10 mouse cellular contexts compared by ENCODE assay signal in the genomic region with DNA sequence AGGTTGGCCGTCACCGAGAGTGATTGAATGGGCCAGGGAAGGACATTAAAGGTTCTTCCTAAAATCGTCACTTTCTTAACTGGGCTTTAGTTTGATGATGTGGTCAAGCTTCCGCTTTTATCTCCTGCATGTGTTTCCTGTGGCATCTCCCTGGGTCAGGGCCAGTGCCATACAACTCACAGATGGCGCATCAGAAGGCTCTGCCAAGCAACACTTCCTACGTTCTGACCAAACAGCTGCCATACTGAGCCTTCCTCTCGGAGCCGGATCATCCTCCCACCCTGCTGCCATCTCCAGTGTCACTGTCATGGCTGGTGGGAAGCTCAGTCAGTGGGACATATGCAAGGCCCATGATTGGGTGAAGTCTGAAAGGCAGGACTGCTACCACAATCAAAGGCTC. TPM values are rescaled to one million over a fixed set of nuclear protein-coding genes. Genes with fewer than 3 reads are reported as not detected.
DNase-seq lines count a peak whose midpoint lies in the region; ATAC-seq and TF ChIP-seq lines count a peak whose summit lies in the region.
"Had no signal": no experiment of that assay in that cellular context is flagged by ENCODE, and none has a peak within 500 bp of the region (broad histone marks: within the 10 kb centered on the region; RNA-seq: fewer than 3 reads in every experiment).

No protein-coding gene starts in this region.

- H3K27ac ChIP-seq in liver, embryonic 14.5 days: no peak overlapping the region
- H3K27ac ChIP-seq in liver, embryonic 11.5 days (ENCODE audit: low read depth, low read length): no peak overlapping the region
- no peak overlapping the region for H3K27ac ChIP-seq in midbrain, embryonic 10.5 days (replicated peaks)
- H3K27ac ChIP-seq: embryonic facial prominence, embryonic 13.5 days; midbrain, embryonic 12.5 days had no signal

- H3K4me3 ChIP-seq in liver, embryonic 14.5 days (ENCODE audit: insufficient read depth in 1 of 2, low read depth in 2 of 2, low read length in 2 of 2): no peak overlapping the region
- H3K4me3 ChIP-seq in liver, embryonic 11.5 days (ENCODE audit: low read depth, low read length): no peak overlapping the region
- H3K4me3 ChIP-seq in midbrain, embryonic 10.5 days: no peak overlapping the region
- H3K4me3 ChIP-seq: embryonic facial prominence, embryonic 13.5 days; midbrain, embryonic 12.5 days had no signal

- no peak overlapping the region for H3K4me2 ChIP-seq in liver, embryonic 14.5 days (ENCODE audit: low read depth)
- H3K4me2 ChIP-seq in liver, embryonic 11.5 days: no peak overlapping the region
- H3K4me2 ChIP-seq: embryonic facial prominence, embryonic 13.5 days; midbrain, embryonic 12.5 days had no signal

- H3K27me3 ChIP-seq in liver, embryonic 14.5 days (ENCODE audit: control insufficient read depth, insufficient read depth, low read length): no peaks in the 10 kb centered on the region
- no peaks in the 10 kb centered on the region for H3K27me3 ChIP-seq in liver, embryonic 11.5 days (replicated peaks; ENCODE audit: control insufficient read depth, insufficient read depth, low read length)
- no peaks in the 10 kb centered on the region for H3K27me3 ChIP-seq in midbrain, embryonic 10.5 days (ENCODE audit: low read depth, poor library complexity, severe bottlenecking)
- H3K27me3 ChIP-seq: embryonic facial prominence, embryonic 13.5 days; midbrain, embryonic 12.5 days had no signal

- peak; percentile 20; the same call in 1 of the 2 replicates for ATAC-seq in liver, embryonic 14.5 days (ENCODE audit: insufficient read depth)
- ATAC-seq in liver, embryonic 11.5 days (replicated peaks; ENCODE audit: low FRiP score): no peak

- no peak overlapping the region for H3K9ac ChIP-seq in liver, embryonic 14.5 days (replicated peaks)
- H3K9ac ChIP-seq in liver, embryonic 11.5 days (ENCODE audit: low read depth, low read length): no peak overlapping the region
- H3K9ac ChIP-seq: embryonic facial prominence, embryonic 13.5 days; midbrain, embryonic 12.5 days had no signal

- H3K4me1 ChIP-seq in liver, embryonic 14.5 days (replicated peaks; ENCODE audit: control insufficient read depth in 2 of 2, insufficient read depth in 2 of 2, low read length in 1 of 2): peaks cover 7 to 34% of the 10 kb centered on the region in 2 experiments
- peaks cover 35% of the 10 kb centered on the region for H3K4me1 ChIP-seq in liver, embryonic 11.5 days (replicated peaks; ENCODE audit: control insufficient read depth, insufficient read depth, low read length)
- peaks cover 54% of the 10 kb centered on the region for H3K4me1 ChIP-seq in midbrain, embryonic 10.5 days

- WGBS in liver, embryonic 14.5 days (ENCODE audit: insufficient replicate concordance): 43% methylated on average over 8 of the region's 8 CpGs
- WGBS in liver, embryonic 11.5 days: 57% methylated on average over 8 of the region's 8 CpGs
- 91% methylated on average over 8 of the region's 8 CpGs for WGBS in midbrain, embryonic 10.5 days

- TF ChIP-seq CTCF in liver, embryonic 14.5 days (IDR thresholded peaks at IDR 0.05; ENCODE audit: low read depth): no peak

- H3K9me3 ChIP-seq in liver, embryonic 14.5 days (ENCODE audit: control insufficient read depth, low read length): no peaks in the 10 kb centered on the region
- no peaks in the 10 kb centered on the region for H3K9me3 ChIP-seq in liver, embryonic 11.5 days (ENCODE audit: control insufficient read depth, low read length)
- no peaks in the 10 kb centered on the region for H3K9me3 ChIP-seq in midbrain, embryonic 10.5 days (replicated peaks)
- H3K9me3 ChIP-seq: embryonic facial prominence, embryonic 13.5 days; midbrain, embryonic 12.5 days had no signal

- TF ChIP-seq EP300 in liver, embryonic 14.5 days (IDR thresholded peaks at IDR 0.05; ENCODE audit: low read depth): no peak

- no peak for DNase-seq in liver, embryonic 14.5 days (ENCODE audit: low read depth in 3 of 3, low spot score in 3 of 3)
- no peak for DNase-seq in liver, embryonic 11.5 days (ENCODE audit: low spot score)
- DNase-seq in cerebellum, postnatal 25 days: peak; percentile 85 to 88
- peak; percentile 75 to 88 for DNase-seq in left cerebral cortex, adult 18-20 months (ENCODE audit: low spot score in 2 of 2)
- DNase-seq in right cerebral cortex, postnatal 36 days (ENCODE audit: low spot score in 2 of 2): peak; percentile 71 to 84
- DNase-seq in retina, embryonic 14.5 days (ENCODE audit: low spot score): no peak
- no peak for DNase-seq in midbrain, embryonic 10.5 days (ENCODE audit: low spot score)
- DNase-seq in c-Kit-positive CD71-positive TER-119-positive erythroid progenitor cells, embryonic 14.5 days (ENCODE audit: low spot score): no peak

- H3K36me3 ChIP-seq in liver, embryonic 14.5 days (replicated peaks; ENCODE audit: control insufficient read depth, insufficient read depth, low read depth): no peaks in the 10 kb centered on the region
- peaks cover 3% of the 10 kb centered on the region; the same call in 1 of the 2 replicates for H3K36me3 ChIP-seq in liver, embryonic 11.5 days (ENCODE audit: control insufficient read depth, insufficient read depth, low read length)
- 0 out of 2 replicates have a peak, but pooled peaks cover 8% of the 10 kb centered on the region for H3K36me3 ChIP-seq in midbrain, embryonic 10.5 days
- H3K36me3 ChIP-seq: embryonic facial prominence, embryonic 13.5 days; midbrain, embryonic 12.5 days had no signal

RNA-seq across cellular contexts. Expression of a gene that starts 6.7 kb away (rescaled TPM):
- polyA plus RNA-seq in liver, embryonic 14.5 days (2012; rRNA removed): 6.4 and 6.5 TPM in 2 replicates
- 6.8 and 7.2 TPM in 2 replicates for polyA plus RNA-seq in liver, embryonic 14.5 days (2014; fragmentation: Nextera tagmentation; extraction: Ambion mirVana)
- polyA plus RNA-seq in liver, embryonic 11.5 days (2014; fragmentation: Nextera tagmentation; extraction: Ambion mirVana): 19.6 and 23.0 TPM in 2 replicates
- 10 to 100 TPM; 52.2 to 56.4 TPM for total RNA-seq in left cerebral cortex, adult 18-20 months (2021)
- polyA plus RNA-seq in midbrain, embryonic 10.5 days (2016; fragmentation: Nextera tagmentation; extraction: Ambion mirVana): 18.0 and 18.7 TPM in 2 replicates

Comparison
In these comparisons a context has a peak if more than half of its experiments do, and no peak if none do; other contexts are left out.
1. DNase-seq: peak in cerebellum, postnatal 25 days (2 of 2), left cerebral cortex, adult 18-20 months (2 of 2) and right cerebral cortex, postnatal 36 days (2 of 2); none in liver, embryonic 14.5 days (0 of 3), liver, embryonic 11.5 days (single experiment), retina, embryonic 14.5 days (single experiment), midbrain, embryonic 10.5 days (single experiment) and c-Kit-positive CD71-positive TER-119-positive erythroid progenitor cells, embryonic 14.5 days (single experiment).